Mouse (Mus musculus) heart, adult 11 months (tissue): ENCODE measurements around the gene B4galt3.
"Not testable (repeated sequence)": the region's sequence is repeated elsewhere in the genome, so short reads cannot be mapped to it uniquely, and the experiment has no call there.

ENCODE experiments used
- DNase-seq: peaks from one replicate; pipeline ENCODE4 v3.0.0; 2022

The B4galt3 gene

GRCm38 (mm10) chr1:171286517-171286916 lies 16.4 kb downstream of the B4galt3 start:
- DNase-seq: peak; percentile 96

- DNase-seq: peak; percentile 100
These were observed 17.3 kb downstream of the B4galt3 start, which contains the start of gene Usp21 for GRCm38 (mm10) chr1:171287136-171288081. Usp21 (minus strand) TSS chr1:171287991.

GRCm38 (mm10) chr1:171288328-171288727 lies 18.2 kb downstream of the B4galt3 start:
- peak; percentile 91 for DNase-seq

GRCm38 (mm10) chr1:171293351-171293750 lies 23.2 kb downstream of the B4galt3 start:
- DNase-seq: no peak

GRCm38 (mm10) chr1:171293906-171294297 lies 23.8 kb downstream of the B4galt3 start:
- DNase-seq: no peak

- DNase-seq: peak; percentile 99
These were observed 24.4 kb downstream of the B4galt3 start, which contains the start of gene Ufc1 for GRCm38 (mm10) chr1:171294298-171295062. Ufc1 (minus strand) TSS chr1:171295024.

GRCm38 (mm10) chr1:171295063-171295402 lies 24.9 kb downstream of the B4galt3 start:
- no peak for DNase-seq

GRCm38 (mm10) chr1:171298226-171298625 lies 28.1 kb downstream of the B4galt3 start:
- DNase-seq: no peak

- not testable (repeated sequence) for DNase-seq
These were observed 36.0 kb downstream of the B4galt3 start for GRCm38 (mm10) chr1:171306157-171306556.

- DNase-seq: no peak
These were observed 39.2 kb downstream of the B4galt3 start for GRCm38 (mm10) chr1:171309321-171309720.

- DNase-seq: peak; percentile 71
These were observed 49.6 kb downstream of the B4galt3 start for GRCm38 (mm10) chr1:171319748-171320147.

GRCm38 (mm10) chr1:171320151-171320550 lies 50.0 kb downstream of the B4galt3 start:
- peak; percentile 90 for DNase-seq

- no peak for DNase-seq
These were observed 51.3 kb downstream of the B4galt3 start for GRCm38 (mm10) chr1:171321415-171321814.

GRCm38 (mm10) chr1:171322012-171322411 lies 51.9 kb downstream of the B4galt3 start:
- peak; percentile 80 for DNase-seq

- DNase-seq: peak; percentile 25
These were observed 55.4 kb downstream of the B4galt3 start for GRCm38 (mm10) chr1:171325571-171325970.
